Mouse (Mus musculus) liver, embryonic 14.5 days (tissue): ENCODE results near the gene Cyp4f15. TPM values are rescaled to one million over a fixed set of nuclear protein-coding genes. Genes with fewer than 3 reads are reported as not detected.
"Not testable (repeated sequence)": the region's sequence is repeated elsewhere in the genome, so short reads cannot be mapped to it uniquely, and the experiment has no call there.

Experiments used
- ATAC-seq: fragments of 200-750 bp; cut with Nextera tagmentation; 2 replicates; pipeline ENCODE4 v1.8.0; 2017; ENCODE audit warnings: moderate number of reproducible peaks, mild to moderate bottlenecking, moderate library complexity; ENCODE audit not compliant: insufficient read depth
- DNase-seq, 3 experiments: peaks; one replicate each; pipeline ENCODE4 v3.0.0-alpha.2; 2012 to 2013; ENCODE audit warnings: low read depth in 3 of 3, low spot score in 3 of 3
- H3K27ac ChIP-seq: fragments of 300-500 bp; sonication (generic); 2 replicates; pipeline ENCODE4 v1.5.1; 2014; ENCODE audit warnings: moderate library complexity, mild to moderate bottlenecking, control low read depth, inconsistent platforms
- H3K27me3 ChIP-seq: fragments of 300-500 bp; sonication (generic); 2 replicates; pipeline ENCODE4 v1.6.1; 2014; ENCODE audit warnings: mild to moderate bottlenecking, low read length, moderate library complexity; ENCODE audit not compliant: control insufficient read depth, insufficient read depth
- H3K36me3 ChIP-seq: fragments of 300-500 bp; sonication (generic); replicated peaks from 2 replicates; pipeline ENCODE4 v1.6.1; 2014; ENCODE audit warnings: low read depth; ENCODE audit not compliant: control insufficient read depth, insufficient read depth
- H3K4me1 ChIP-seq, 2 experiments: fragments of 200-500 bp in 1 of 2; fragments of 300-500 bp in 1 of 2; sonication (generic) in 1 of 2; replicated peaks; 2 replicates each; pipeline ENCODE4 v1.6.1; 2012 to 2014; ENCODE audit warnings: antibody characterized with exemption in 1 of 2, inconsistent platforms in 1 of 2, low read length in 1 of 2; ENCODE audit not compliant: control insufficient read depth in 2 of 2, insufficient read depth in 2 of 2
- H3K4me2 ChIP-seq: fragments of 300-500 bp; sonication (generic); 2 replicates; pipeline ENCODE4 v1.6.1; 2014; ENCODE audit warnings: low read depth, mild to moderate bottlenecking, control low read depth, moderate library complexity
- H3K4me3 ChIP-seq, 2 experiments: fragments of 200-500 bp in 1 of 2; fragments of 300-500 bp in 1 of 2; sonication (generic) in 1 of 2; 2 replicates each; pipeline ENCODE4 v1.5.1; 2012 to 2014; ENCODE audit warnings: low read depth in 2 of 2, low read length in 2 of 2, mild to moderate bottlenecking in 2 of 2, control low read depth in 1 of 2, inconsistent platforms in 1 of 2, moderate library complexity in 1 of 2; ENCODE audit not compliant: insufficient read depth in 1 of 2
- H3K9ac ChIP-seq: fragments of 300-500 bp; sonication (generic); replicated peaks from 2 replicates; pipeline ENCODE4 v1.6.1; 2014; ENCODE audit warnings: mild to moderate bottlenecking, control low read depth, moderate library complexity
- H3K9me3 ChIP-seq: fragments of 300-500 bp; sonication (generic); 2 replicates; pipeline ENCODE4 v1.6.1; 2016; ENCODE audit warnings: low read length, mixed read lengths; ENCODE audit not compliant: control insufficient read depth
- CTCF ChIP-seq: IDR thresholded peaks from 2 replicates; pipeline ENCODE4 v1.5.1; 2016; ENCODE audit warnings: antibody characterized with exemption, low read depth, control low read depth
- EP300 ChIP-seq: IDR thresholded peaks from 2 replicates; pipeline ENCODE4 v1.6.1; 2016; ENCODE audit warnings: antibody characterized with exemption, low read depth
- WGBS: fragments of 180-500 bp; shearing (Covaris S2); extraction: QIAGEN DNeasy Blood & Tissue Kit; methylation state at CpG from one replicate; pipeline ENCODE4 v1.1.7; 2014; ENCODE audit not compliant: insufficient replicate concordance; 5-methylcytosine and 5-hydroxymethylcytosine counted together
- polyA plus RNA-seq, 2 experiments: library from polyadenylated mRNA; depleted of rRNA in 1 of 2; stranded (reverse) in 1 of 2; unstranded in 1 of 2; fragments of >200 nt; fragmentation: Nextera tagmentation in 1 of 2; extraction: Ambion mirVana in 1 of 2; gene quantifications; 2 replicates each; pipeline versions ENCODE4 v1.2.1 to v1.2.3; 2012 to 2014

The Cyp4f15 gene
- polyA plus RNA-seq, 2 experiments, result 3.0 to 3.9 TPM

DNA sequence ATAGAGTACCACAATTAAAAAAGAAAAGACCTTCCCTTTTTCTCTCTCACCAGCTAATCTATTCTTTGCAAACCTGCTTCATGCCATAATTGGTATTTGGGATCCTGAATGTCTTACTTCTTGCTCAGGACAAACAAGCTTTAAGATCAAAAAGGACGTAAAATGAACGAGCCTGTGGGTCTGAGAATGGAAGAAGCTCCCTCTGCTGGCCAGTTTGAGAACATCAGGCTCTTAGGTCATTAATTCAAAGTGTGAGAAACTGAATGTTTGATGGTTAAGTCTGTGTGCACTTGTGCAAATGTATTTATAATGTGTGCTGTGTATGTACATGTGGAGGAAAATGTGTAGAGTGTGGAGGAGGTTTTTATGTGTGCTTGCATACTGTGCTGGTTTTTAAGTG, 5.0 kb upstream of the Cyp4f15 start:
- no peaks in the 10 kb centered on the region for H3K36me3 ChIP-seq
- TF ChIP-seq EP300 (no peak), CTCF (peak; percentile 74)
- H3K27ac ChIP-seq, result no peak overlapping the region
- H3K9ac ChIP-seq, result no peak overlapping the region
- no peaks in the 10 kb centered on the region for H3K9me3 ChIP-seq
- H3K4me2 ChIP-seq, result no peak overlapping the region
- H3K27me3 ChIP-seq, result no peaks in the 10 kb centered on the region
- H3K4me3 ChIP-seq, result no peak overlapping the region
- DNase-seq (peak in 2 of 3 experiments; percentile 17 to 28), ATAC-seq (no peak)
- WGBS, result 15% methylated on average over 2 of the region's 2 CpGs
- H3K4me1 ChIP-seq, result peaks cover 0 to 2% of the 10 kb centered on the region in 2 experiments; a peak in 1 of 4 replicates

GRCm38 (mm10) chr17:32686722-32687121, 1.3 kb downstream of the Cyp4f15 start:
- Histone ChIP-seq H3K4me2 (peak overlapping the region; percentile 42), H3K9me3 (no peaks in the 10 kb centered on the region), H3K27ac (no peak overlapping the region), H3K4me3 (no peak overlapping the region), H3K36me3 (no peaks in the 10 kb centered on the region), H3K4me1 (peaks cover 0 to 5% of the 10 kb centered on the region in 2 experiments; a peak in 1 of 4 replicates), H3K27me3 (no peaks in the 10 kb centered on the region), H3K9ac (no peak overlapping the region)
- no peak for ATAC-seq
- TF ChIP-seq EP300 (no peak), CTCF (no peak)
- DNase-seq, result no peak
- WGBS, result 55% methylated on average over 5 of the region's 5 CpGs

GRCm38 (mm10) chr17:32690959-32691358, 5.5 kb downstream of the Cyp4f15 start:
- no peak overlapping the region for H3K9ac ChIP-seq
- 29% methylated on average over 1 of the region's 1 CpGs for WGBS
- peak; percentile 48 for ATAC-seq

GRCm38 (mm10) chr17:32702826-32703225, 17.4 kb downstream of the Cyp4f15 start:
- no peaks in the 10 kb centered on the region for H3K27me3 ChIP-seq
- no peaks in the 10 kb centered on the region for H3K36me3 ChIP-seq
- DNase-seq (no peak), ATAC-seq (no peak)
- H3K9ac ChIP-seq, result no peak overlapping the region
- no peaks in the 10 kb centered on the region; the same call in 1 of the 2 replicates for H3K9me3 ChIP-seq
- H3K4me2 ChIP-seq, result no peak overlapping the region
- WGBS, result 27% methylated on average over 22 of the region's 22 CpGs
- no peak overlapping the region for H3K27ac ChIP-seq
- H3K4me1 ChIP-seq, result no peaks in the 10 kb centered on the region
- no peak overlapping the region for H3K4me3 ChIP-seq
- no peak for TF ChIP-seq EP300
- peak; percentile 55 for TF ChIP-seq CTCF

More at GRCm38 (mm10) chr17:32690959-32691358, 5.5 kb downstream of the Cyp4f15 start:
- Histone ChIP-seq H3K27me3 (no peaks in the 10 kb centered on the region), H3K9me3 (no peaks in the 10 kb centered on the region), H3K36me3 (no peaks in the 10 kb centered on the region), H3K4me3 (no peak overlapping the region), H3K4me1 (peaks cover 0 to 3% of the 10 kb centered on the region in 2 experiments; a peak in 1 of 4 replicates), H3K27ac (no peak overlapping the region), H3K4me2 (no peak overlapping the region)
- DNase-seq, result no peak
- no peak for TF ChIP-seq EP300
- TF ChIP-seq CTCF, result no peak

DNA sequence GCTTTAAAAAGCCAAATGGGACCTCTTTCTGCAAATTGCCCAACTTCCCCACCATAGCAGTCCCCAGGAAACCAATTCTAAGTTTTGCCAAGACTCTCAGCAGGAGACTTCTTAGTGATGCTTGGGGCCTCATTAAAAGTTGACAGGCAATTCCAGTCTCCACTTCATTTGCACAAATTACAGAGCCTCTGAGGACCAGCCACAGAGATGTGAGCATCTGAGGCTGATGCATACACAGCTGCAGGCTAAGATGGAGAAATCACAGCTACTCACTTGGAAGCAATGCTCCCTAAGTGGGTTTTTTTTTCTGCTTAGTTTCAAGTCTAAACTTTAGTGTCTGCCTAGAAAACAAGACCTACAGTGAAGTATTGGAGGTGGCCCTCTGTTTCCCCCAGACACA, 25.1 kb downstream of the Cyp4f15 start:
- not testable (repeated sequence) for H3K27ac ChIP-seq, ATAC-seq, H3K4me2 ChIP-seq, H3K27me3 ChIP-seq, DNase-seq, H3K4me1 ChIP-seq, H3K9ac ChIP-seq, H3K4me3 ChIP-seq, H3K9me3 ChIP-seq, H3K36me3 ChIP-seq

GRCm38 (mm10) chr17:32722151-32722550, 36.7 kb downstream of the Cyp4f15 start:
- not testable (repeated sequence) for H3K27me3 ChIP-seq
- WGBS, result 50% methylated on average over 1 of the region's 1 CpGs

More at GRCm38 (mm10) chr17:32722151-32722550, 36.7 kb downstream of the Cyp4f15 start:
- not testable (repeated sequence) for ATAC-seq, H3K36me3 ChIP-seq, H3K4me1 ChIP-seq, H3K4me2 ChIP-seq, DNase-seq, H3K4me3 ChIP-seq, H3K27ac ChIP-seq, H3K9me3 ChIP-seq, H3K9ac ChIP-seq
